Mouse (Mus musculus) brain, embryonic 18.5 days (tissue): ENCODE results near the gene Eme2.
A peak's percentile ranks its signal among the peaks of the same experiment; 100 is the strongest.

Experiments
- DNase-seq: peaks from one replicate; pipeline ENCODE4 v3.0.0-alpha.2; 2012; ENCODE audit warnings: low read depth, low spot score

Eme2 gene

DNA sequence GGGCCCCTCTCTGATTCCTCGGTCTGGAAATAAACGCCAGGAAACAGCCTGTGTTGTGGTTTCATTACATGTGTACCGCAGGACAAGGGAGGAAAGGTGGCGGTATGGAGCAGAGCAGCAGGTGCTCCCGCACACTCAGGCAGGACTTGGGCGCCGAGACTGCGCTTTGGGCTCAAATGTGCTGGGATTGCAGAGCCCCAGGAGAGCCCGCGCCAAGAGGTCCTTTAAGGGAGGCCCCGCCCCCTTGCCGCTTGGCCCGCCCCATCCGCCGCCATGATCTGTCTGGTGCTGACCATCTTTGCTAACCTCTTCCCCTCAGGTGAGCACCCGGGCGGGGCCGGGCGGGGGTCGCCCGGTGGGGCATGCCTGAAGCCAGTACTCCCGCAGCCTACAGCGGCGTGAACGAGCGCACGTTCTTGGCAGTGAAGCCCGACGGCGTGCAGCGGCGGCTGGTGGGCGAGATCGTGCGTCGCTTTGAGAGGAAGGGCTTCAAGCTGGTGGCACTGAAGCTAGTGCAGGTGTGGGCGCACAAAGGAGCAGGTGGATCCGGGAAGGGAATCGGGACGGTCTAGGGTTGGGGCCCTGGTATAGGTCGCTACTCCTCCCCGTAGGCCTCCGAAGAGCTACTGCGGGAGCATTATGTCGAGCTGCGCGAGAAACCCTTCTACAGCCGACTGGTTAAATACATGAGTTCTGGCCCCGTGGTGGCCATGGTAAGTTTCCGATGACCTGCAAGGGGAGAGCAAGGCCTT lies 1.5 kb upstream of the Eme2 start, which contains the start of gene Nme3:
Nme3 (plus strand) TSS at position 260 of the 752 bp plus-strand sequence.
- peak; percentile 12 for DNase-seq

DNA sequence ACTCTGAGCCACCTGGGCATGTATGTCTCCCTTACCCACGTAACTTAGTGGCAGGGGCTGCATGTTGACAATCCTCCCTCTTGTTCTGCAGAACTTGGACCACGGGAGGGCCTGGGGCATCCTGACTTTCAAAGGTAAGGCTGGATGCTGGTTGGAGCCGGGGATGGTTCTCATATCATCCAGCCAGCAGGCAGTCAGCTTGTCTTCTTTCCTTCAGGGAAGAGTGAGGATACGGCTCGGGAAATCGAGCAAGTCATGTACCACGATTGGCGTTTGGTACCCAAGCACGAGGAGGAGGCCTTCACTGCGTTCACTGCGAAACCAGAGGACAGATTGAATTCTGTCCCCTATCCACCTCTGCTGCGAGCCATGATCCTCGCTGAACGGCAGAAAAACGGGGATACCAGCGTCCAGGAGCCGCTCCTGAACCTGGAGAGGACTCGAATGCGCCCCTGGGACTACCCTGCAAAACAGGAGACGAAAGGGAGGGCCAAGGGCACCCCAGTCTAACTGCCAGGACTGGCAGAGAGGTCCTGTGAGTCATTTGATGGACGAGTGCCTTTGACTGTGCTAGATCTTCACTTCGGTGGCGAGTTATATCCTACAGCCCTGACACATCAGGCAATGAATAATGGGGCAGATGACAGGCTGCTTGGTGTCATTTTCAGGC lies 819 bp upstream of the Eme2 start:
- DNase-seq = no peak

DNA sequence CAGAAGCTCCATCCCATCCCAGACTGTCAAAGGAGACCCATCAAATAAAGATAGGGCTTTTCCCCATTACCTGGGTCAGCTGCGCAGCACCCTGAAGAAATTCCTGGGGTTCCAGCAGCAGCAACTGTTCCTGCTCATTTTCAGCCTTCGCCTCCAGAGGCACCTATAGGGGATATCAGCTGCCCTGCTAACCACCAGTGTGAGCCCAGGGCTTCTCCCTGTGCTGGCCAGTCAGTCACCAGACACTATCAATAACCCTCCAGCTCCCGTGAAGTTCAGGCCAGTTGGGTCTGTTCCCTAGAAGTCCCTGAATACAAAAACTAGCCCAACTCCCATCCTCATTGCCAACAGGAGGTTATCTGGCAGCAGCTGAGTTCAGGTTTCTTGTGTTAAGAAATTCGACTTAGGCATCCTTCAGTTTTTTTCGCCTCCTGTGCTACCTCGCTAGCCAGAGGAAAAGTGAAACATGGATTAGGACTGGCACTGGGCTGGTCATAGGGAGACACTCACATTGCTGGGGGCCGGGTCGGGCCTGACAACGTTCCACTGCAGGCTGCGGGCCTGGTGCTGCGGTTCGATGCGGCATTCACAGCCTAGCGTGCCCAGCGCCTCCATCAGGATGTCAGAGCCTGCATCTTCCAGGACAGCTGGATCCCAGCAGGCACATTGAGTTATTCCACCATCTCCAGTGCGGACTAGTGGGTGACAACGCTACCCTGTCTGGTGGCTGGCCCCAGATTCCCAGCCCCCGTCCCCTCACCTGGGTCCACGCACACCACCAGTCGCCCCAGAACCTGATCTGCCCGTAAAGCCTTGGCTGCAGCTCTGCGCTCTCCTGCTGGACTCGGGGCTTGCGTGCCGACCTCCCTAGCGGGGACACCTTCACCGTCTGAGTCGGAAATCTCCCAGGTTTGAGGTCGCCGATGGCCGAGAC lies 559 bp downstream of the Eme2 start:
- DNase-seq = no peak

DNA sequence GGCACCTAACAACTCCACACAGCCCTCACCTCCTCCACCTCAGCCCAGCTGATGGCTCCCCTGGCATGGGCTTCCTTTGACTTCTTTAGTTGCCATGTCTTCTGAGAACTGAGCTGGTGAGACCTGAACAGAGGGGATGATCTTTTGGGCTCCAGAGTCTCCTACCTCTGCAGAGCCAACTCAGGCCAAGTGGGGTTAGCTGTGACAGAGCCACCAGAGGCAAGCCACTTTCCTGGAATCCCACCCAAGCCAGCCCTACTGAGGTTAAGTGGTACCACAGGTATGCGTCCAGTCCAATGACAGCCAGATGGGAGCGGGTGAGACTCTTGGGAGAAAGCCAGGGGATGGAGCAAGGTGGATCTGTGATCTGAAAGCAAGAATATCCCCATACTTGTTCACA lies 1.6 kb downstream of the Eme2 start:
- no peak for DNase-seq

DNA sequence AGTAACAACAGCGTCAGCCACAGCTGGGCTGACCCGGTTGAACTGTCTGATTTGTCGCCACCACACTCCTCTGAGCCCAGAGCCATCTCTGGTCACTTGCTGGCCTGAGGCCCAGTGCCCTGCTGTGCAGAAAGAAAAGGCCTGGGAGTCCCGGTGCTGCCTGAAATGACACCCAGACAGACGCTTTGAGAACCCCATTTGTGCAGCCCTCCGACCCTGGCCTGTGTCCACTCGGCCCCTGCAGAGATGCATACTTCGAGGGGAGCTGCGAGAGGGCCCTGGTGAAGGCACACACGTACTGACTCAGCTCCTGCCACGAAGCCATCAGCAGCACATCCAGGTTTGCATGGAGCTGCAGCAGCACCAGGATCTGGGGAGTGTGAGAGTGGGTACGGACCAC lies 2.1 kb downstream of the Eme2 start:
- no peak for DNase-seq

DNA sequence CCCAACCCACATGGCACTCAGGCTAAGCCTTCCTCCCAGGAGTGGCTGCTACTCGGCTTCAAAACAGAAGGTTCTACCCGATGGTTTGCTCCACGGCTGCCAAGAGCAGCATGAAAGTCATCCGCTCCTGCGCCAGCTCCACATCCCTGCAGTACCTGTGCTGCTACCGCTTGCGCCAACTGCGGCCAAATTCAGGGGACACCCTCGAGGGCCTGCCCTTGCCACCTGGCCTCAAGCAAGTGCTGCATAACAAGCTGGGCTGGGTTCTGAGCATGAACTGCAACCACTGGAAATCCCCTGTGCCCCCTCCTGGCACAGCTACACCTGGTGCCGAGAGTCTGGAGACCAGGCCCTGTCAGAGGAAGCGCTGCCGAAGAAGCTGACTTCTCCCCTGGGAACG lies 3.6 kb downstream of the Eme2 start:
- DNase-seq = no peak

DNA sequence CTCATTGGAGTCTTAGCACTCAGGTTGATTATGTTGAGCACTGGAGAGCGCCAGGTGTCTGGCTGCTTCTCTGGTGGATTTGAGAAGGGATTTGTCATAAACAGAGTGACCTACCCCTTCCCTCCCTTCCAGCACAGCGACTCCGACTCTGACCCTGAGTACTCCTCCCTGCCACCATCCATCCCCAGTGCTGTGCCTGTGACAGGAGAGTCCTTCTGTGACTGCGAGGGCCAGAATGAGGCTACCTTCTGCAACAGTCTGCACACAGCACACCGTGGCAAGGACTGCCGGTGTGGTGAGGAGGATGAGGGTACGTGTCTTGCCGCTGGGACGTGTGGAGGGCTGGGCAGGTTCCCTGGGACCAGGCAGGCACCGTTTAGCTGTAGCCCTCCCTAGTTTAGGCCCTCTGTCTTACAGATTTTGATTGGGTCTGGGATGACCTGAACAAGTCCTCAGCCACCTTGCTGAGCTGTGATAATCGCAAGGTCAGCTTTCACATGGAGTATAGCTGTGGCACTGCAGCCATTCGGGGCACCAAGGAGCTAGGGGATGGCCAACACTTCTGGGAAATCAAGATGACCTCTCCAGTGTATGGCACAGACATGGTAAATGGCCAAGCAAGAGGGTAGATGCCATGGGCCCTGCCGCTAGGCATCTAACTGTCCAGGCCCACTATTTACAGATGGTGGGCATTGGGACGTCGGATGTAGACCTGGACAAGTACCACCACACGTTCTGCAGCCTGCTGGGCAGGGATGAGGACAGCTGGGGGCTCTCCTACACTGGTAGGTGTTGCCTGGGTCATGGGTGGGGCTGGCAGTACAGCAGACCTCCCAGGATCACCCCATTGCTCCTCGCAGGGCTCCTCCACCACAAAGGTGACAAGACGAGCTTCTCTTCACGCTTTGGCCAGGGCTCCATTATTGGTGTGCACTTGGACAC lies 4.5 kb downstream of the Eme2 start:
- DNase-seq = no peak

DNA sequence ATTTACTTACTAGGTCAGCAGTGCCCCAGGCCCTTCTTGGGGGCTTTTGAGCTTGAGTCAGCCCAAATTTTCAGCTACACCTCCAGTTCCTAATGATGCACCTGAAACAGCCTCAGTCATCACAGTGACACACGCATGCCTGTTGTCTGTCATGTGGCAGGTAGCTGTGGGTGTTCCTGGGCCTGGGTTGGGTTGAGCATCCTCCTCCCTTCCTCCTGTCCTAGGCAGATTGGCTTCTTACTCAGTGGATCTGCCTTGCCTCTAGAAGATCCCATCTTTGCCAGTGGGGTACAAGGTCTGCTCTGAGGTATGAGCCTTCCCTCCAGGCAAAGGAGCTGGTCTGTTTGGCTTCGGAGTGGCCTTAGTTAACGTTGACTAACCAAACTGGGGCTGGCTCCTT lies 6.0 kb downstream of the Eme2 start:
- no peak for DNase-seq

DNA sequence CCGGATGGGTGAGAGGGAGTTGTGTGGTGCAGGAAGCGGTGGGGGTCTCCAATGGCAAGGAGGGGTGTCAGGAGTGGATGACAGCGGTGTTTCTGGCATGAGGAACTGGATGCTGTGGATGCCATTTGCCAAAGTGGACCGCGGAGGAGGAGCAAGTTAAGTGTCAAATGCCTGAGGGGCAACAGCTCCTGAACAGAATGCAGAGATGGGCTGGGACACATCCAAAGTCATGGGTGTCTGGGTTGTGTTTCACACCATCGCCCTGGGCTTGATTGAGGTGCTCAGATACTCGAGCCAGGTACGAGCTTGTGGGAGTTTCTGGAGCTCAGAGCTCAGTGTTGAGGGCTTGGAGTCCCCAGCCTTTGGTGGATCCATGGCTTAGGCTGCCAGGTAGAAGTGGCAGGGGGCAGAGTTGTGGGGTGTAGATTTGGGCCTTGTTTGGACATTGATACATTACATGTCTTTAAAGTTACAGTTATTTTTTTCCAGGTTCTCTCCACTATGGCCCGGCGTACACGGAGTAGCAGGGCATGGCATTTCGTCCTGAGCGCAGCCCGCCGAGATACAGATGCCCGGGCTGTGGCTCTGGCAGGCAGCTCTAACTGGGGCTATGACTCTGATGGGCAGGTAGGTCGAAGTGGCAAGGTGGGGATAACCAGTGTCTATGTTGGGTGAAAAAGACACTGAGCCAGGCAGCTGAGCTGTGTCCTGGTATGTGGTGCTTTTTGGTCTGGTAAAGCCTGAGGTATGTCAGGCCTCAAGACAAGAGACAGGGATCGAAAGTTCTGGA lies 7.4 kb downstream of the Eme2 start:
- no peak for DNase-seq

DNA sequence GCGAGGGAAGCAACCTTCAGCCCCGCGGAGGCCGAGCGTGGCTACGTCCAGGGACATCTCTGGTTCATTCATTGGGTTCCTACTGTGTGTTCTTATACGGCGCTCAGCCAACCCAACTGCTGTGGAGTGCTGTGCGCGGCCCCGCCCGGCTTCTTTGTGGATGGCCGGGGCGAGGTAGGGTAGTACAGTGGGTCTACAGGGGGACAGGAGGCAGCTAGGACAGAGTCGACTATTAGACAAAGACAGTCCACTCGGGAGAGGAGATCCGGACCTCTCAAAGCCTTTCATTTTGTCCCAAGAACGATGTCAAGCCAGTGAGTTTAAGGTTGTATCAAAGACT lies 8.0 kb downstream of the Eme2 start:
- DNase-seq = peak; percentile 18

DNA sequence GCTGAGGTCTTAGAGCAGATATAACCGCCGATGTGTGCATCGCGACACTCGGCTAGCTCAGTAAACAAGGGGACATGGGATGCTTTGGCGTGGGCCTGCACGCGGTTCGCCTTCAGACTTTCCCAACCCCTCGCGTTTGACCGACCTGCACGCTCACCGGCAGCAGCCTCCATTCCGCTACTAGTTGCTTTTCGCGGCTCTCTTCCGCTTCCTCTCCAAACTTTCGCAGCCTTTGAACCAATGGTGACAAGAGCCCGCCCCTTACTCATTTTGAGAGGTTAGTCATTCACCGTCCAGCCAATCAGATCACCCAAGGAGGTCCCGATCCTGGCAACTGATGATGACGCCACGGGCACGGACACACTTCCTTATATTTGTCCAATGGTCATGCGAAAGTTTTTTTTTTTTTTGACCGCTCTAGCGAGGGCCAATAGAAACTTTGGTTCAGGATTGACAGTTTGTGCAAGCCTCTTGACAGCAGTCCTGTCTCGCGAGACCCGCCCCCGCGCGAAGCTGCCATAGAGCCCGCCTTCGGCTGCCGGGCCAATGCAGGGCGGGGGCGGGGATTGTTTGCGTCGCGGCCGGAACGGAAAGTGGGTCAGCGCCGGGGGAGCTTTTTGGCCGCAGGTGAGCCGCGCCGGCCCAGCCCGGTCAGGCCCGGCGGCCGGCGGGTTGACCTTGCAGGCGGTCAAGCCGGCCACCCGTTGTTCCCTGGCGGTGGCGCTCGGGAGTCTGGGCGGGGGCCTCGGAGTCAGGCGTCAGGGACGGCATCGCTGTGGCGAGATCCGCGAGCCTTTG lies 8.6 kb downstream of the Eme2 start, which contains the start of the genes Nubp2 and Spsb3:
Nubp2 (minus strand) TSS at position 216 of the 798 bp plus-strand sequence.
Spsb3 (plus strand) TSS at position 510 of the 798 bp plus-strand sequence.
- DNase-seq = peak; percentile 100

DNA sequence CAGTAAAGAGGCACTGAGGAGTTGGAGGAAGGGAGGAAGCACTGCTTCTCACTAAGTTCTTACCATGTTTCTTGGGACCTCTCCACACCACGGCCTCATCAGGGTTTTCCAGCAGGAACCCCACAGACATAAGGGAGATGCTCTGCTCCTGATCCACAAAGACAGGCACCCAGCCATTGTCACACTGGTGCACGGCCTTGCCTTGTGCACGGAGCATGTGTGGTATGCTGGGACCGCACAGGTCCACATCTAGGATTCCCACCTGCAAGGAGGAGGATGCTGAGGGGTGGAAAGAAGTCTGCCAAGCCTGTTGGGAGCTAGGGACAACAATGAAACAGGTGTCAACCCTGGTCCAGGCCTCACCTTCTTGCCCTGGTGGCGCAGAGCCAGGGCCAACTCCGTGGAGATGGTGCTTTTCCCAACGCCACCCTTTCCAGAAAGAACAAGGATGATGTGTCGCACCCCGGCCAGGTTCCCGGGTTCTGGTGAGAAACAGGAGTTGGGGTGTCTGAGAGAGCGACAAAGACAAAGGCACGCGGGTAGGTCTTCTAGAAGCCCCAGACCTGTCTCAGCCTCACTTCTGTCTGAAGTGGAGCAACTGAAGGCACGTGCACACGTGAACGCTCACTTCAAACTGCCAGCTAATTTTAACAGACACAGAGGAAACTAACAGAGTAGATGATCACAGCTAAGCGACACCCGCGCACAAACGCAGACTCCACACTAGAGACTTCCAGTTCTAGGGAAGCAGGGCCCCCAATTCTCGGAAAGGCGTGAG lies 9.3 kb downstream of the Eme2 start:
- no peak for DNase-seq

DNA sequence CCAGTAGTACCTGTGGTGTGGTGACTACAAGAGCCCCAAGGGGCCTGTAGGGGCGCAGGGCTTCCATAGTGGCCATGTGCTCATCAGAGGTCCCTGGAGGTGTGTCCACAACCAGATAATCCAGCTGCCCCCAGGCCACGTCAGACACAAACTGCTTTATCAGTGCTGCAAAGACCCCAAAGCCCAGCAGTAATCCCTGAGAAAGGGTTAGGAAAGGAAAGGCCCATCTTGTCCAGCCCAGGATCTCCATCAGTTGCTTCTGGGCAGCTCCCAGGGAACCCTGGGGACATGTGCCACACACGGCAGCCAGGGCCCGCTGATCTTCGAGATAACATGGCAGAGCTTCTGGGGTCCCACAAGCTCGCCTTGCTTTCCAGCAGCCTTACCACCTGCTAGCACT lies 10.5 kb downstream of the Eme2 start:
- DNase-seq = no peak

DNA sequence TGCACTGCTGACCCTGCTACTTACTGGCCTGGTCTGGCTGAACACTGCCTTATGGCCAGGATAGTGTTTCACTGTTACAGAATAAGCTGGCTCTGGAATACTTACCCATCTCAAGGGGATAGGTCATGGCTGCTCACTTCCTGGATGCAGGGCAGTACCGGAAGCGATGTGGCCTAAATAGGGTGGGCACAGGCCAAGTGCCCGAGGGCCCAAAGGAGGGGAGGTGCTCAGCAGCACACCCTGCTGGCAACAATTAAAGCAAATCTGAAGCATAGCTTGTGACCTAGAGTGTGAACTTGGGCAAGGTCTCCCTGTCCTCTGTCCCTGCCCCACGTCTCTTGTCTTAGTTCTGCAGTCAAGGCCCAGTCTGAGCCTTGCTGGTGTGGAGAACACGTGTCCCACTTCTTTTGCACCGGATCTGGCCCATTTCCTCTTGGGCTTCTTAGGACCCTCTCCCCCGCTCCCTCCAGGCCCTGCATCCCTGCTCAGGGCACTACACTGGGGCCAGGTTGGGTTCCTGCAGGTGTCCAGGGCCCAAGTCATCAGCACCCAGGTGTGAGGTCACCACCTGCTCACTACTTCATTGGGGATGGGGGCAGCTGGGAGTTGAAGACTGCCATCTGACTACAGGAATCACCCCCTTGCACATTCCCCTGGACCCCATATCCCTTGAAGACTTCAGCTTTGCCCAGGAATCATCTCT lies 13.0 kb downstream of the Eme2 start:
- no peak for DNase-seq

DNA sequence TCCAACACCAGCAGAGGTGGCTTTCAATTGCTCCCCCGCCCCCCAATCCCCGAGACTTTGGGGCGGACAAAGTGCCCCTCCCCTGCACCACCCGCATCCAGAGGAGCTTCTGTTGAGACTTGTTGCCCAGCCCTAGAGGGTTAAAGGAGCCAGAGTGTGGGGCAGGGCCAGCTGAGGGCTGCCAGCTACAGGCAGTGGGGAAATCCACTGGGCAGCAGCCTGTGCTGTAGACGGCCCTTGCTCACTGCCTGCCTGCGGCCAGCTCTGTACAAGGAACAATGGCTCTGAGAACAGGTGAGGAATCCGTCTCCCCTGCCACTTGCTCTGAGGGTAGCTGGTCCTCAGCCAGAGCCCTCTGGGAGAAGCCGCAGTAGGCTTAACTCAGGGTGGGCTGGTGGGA lies 16.4 kb downstream of the Eme2 start:
- DNase-seq = no peak

DNA sequence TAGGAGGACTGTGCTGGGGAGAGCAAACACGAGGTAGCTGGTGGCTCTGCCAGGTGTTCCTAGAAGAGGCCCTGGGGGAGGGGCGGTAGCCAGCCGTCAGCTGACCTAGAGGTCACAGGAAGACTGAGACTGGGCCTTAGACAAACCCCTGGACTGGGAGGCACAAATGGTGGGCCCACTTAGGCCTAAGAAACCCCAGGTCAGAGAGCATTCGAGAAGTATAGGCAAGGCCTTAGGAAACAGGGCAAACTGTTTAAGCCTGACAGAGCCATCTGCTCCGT lies 16.8 kb downstream of the Eme2 start:
- DNase-seq = no peak

DNA sequence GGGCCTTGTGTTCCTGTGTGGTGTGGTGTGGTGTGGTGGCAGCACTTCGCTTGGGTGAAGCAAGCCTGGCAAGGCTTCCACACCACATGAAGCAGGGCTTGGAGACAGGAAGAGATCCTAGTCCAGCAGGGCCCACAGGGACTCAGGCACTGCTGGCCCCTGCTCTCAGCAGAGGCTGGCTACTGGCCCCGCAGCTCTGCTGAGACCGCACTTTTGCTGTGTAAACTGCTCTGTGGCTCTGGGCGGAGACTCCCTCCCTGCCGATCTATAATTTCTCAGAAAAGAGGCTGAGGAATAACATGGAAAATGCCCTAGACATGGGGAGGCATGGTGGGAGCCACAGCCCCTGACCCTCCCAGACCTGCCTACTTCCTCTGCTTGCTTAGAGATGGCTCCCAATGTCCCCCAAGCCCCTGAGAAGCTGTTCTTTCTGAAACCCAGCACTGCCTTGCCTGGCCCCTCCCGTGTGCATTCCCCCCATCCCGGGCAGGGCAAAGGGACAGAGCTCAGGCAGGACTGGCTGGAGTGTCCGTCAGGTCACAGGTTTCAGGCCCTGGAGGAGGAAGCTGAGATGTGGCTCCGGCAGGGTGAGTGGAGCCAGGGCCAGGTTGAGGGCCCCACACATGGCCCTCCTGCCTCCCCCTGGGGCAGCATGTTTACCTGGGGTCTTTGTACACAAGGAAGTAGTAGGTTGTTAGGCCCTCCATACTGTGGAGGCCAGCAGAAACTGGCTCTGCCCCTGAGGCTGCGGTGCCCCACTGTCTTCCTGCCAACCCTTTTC lies 17.4 kb downstream of the Eme2 start:
- no peak for DNase-seq
